Mouse (Mus musculus): ENCODE results near the gene Lrig2. TPM values are rescaled to one million over a fixed set of nuclear protein-coding genes. Genes with fewer than 3 reads are reported as not detected.

Lrig2 gene
- polyA plus RNA-seq, 1 experiment = 11.0 TPM

- no peak for DNase-seq (ENCODE audit: low spot score)
These were observed 143.8 kb downstream of the Lrig2 start for GRCm38 (mm10) chr3:104367912-104368311.

DNA sequence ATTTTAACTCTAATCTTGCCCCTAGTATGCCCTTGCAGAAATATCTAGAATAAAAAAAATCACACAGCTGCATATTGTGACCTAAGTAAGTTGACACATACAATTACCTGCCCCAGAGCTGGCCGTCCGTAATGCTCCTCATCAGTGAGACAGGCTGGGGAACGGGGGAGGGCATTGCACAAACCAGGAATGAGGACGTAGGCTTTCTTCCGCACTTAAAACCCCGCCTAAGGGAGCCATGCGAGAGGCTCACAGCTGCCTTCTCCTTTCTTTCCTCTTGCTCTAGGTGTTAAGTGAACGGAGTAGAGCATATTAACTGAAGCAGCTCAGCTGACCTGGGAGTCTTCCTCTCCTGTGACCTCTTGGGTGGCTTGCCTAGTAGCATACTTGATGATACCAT lies 149.9 kb downstream of the Lrig2 start:
- DNase-seq (ENCODE audit: low spot score) = no peak

DNA sequence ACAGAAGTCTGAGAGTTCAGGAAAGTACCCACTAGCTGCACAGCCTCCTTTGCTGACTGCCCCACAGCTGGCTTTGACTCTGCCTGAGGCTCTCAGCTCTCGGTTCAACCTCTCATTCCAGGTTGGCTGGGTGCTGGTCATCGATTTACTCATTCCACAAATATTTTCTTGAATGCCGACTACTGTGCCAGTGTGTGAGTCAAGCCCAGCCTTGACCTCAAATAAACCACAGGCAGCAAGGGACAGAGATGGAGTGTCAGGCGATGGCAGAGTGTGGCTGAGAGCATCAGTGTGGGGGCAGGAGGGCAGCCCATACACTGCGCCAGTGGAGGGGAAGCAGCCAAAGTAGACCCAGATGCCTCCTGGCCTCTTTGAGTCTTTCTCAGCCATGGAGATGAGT lies 151.4 kb downstream of the Lrig2 start:
- DNase-seq (ENCODE audit: low spot score) = no peak

DNA sequence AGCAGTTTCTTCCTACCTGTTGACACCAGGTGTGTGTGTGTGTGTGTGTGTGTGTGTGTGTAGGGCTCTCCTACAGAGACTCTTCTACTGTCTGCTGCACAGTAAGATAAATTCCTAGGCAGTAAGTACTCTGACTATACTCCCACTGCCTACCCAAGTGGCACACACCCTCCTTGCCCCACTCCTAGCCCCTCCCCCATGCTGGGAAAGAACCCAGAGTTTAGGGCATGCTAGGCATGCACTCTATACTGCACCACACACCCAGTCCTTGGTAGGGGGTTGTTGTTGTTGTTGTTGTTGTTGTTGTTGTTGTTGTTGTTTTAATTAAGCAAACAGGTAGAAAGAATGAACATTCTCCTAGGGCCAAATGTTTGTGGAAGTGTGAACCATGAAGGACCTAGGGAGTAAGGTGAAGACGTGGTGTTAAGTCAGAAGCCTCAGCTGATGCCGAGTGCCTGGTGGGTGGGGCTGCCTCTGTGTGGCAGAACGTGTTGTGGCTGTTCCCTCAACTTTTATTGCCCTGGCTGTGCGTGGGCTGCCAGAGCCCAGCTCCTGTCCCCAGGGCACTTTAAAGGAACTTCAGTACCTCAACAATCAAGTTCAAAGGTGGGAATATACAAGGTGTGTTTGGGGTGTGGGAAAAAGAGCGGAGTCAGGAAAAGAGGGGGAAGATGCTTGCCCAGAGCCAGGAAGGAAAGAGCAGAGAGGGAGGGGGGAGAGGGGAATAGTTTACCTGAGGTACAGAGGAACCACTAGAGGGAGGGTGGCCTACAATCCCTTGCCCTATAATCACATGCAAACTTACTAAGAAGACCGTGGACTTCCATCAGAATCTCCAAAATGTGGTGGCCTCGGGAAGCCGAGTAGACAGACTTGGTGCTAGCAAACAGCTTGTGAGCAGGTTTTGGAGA lies 152.2 kb downstream of the Lrig2 start:
- no peak for DNase-seq (ENCODE audit: low spot score)

DNA sequence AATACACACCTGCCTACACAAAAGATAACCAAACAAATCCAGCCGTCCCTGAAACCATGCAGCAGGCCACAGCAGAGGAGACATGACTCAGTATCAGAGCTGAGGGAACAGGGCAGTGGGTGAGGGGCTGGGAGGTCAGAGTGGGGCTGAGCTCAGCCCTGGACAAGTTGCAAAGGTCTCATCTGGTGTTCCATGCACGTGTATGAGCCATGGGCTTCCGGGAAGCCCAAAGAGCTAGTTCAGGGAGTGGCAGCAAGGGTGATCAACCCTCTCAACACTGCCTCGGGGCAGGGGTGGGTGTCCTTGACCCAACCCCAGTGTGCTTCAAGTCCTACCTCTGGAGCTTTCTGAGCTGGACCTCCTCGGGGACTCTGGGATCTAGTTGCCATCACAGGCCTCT lies 153.0 kb downstream of the Lrig2 start:
- DNase-seq (ENCODE audit: low spot score) = no peak

- no peak for DNase-seq (ENCODE audit: low spot score)
These were observed 155.6 kb downstream of the Lrig2 start for GRCm38 (mm10) chr3:104356106-104356505.

DNA sequence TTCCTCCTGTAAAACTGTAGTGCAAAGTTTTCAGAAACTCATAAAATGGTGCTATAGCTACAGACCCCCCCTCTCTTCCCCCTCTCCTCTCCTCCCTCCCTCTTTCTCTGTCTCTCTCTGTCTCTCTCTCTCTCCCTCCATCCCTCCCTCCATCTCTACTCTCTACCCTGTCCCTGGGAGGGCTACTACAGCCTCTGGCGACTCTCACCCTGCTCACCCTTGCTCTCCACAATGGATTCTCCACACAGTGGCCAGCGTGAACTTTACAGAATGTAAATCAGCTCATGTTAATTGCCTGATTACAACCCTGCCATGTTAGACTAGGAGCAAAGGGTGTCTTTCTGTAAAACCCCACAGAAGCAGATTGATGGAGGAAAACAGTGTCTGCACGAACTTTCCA lies 157.8 kb downstream of the Lrig2 start:
- DNase-seq (ENCODE audit: low spot score) = no peak

- no peak for DNase-seq (ENCODE audit: low spot score)
These were observed 159.2 kb downstream of the Lrig2 start for GRCm38 (mm10) chr3:104352358-104353060.

GRCm38 (mm10) chr3:104350253-104350945 lies 161.3 kb downstream of the Lrig2 start:
- no peak for DNase-seq (ENCODE audit: low spot score)

- DNase-seq (ENCODE audit: low spot score) = no peak
These were observed 161.9 kb downstream of the Lrig2 start for GRCm38 (mm10) chr3:104349847-104350228.

- DNase-seq (ENCODE audit: low spot score) = no peak
These were observed 162.4 kb downstream of the Lrig2 start for GRCm38 (mm10) chr3:104349203-104349846.

Other genes with a start within 250 kb of the Lrig2 start
- gene Slc16a1, start 126.8 kb upstream of the Lrig2 start, polyA plus RNA-seq (2012; rRNA removed) = 24.7 and 25.4 TPM in 2 replicates

All from urinary bladder, adult 2 months (tissue).